Mouse (Mus musculus): Measurements from ENCODE around the gene Bend5. TPM values are rescaled to one million over a fixed set of nuclear protein-coding genes. Genes with fewer than 3 reads are reported as not detected.
A peak's percentile ranks its signal among the peaks of the same experiment; 100 is the strongest.

Bend5 gene
- total RNA-seq (2021), result 10 to 100 TPM; 17.3 to 18.7 TPM
- long read RNA-seq, experiment 1, transcript Bend5-203 (6 exons, 1,448 nt), result major isoform, 5 of 12 reads
- long read RNA-seq, experiment 1, partial matches to known transcripts, result 1 of 12 reads
- long read RNA-seq, experiment 1, other reads (novel, unspliced or antisense), result 2 of 12 reads
- long read RNA-seq, experiment 2, transcript Bend5-201 (6 exons, 1,826 nt), result major isoform, 5 of 12 reads
- long read RNA-seq, experiment 2, partial matches to known transcripts, result 1 of 12 reads
- long read RNA-seq, experiment 2, other reads (novel, unspliced or antisense), result 2 of 12 reads

GRCm38 (mm10) chr4:111414818-111415488 lies at the start of gene Bend5:
Gene Bend5 (plus strand): TSS chr4:111415006.
- Histone ChIP-seq H3K27ac (peak within 1 kb of the TSS; percentile 91), H3K4me3 (peak within 1 kb of the TSS; percentile 91)
- TF ChIP-seq CTCF (IDR thresholded peaks at IDR 0.05), result no peak
- intact Hi-C loops (cut with DNase I), result loop anchor here (5.0 kb wide), 1 partner anchor 88 kb away; no protein-coding TSS in a partner anchor
- peak; percentile 72 to 73 for DNase-seq (ENCODE audit: extremely low spot score in 1 of 2, low spot score in 2 of 2)

- Histone ChIP-seq H3K4me3 (no peak overlapping the region), H3K27ac (no peak overlapping the region)
- intact Hi-C loops (cut with DNase I), result no loop called here
- TF ChIP-seq CTCF (IDR thresholded peaks at IDR 0.05), result no peak
- DNase-seq (ENCODE audit: extremely low spot score in 1 of 2, low spot score in 2 of 2), result no peak
Observed at GRCm38 (mm10) chr4:111367771-111368170, 47.0 kb upstream of the Bend5 start.

GRCm38 (mm10) chr4:111377159-111377558 lies 37.6 kb upstream of the Bend5 start:
- no peak for TF ChIP-seq CTCF (IDR thresholded peaks at IDR 0.05)

GRCm38 (mm10) chr4:111378071-111378470 lies 36.7 kb upstream of the Bend5 start:
- DNase-seq (ENCODE audit: extremely low spot score in 1 of 2, low spot score in 2 of 2), result no peak
- intact Hi-C loops (cut with DNase I), result no loop called here
- TF ChIP-seq CTCF (IDR thresholded peaks at IDR 0.05), result no peak
- Histone ChIP-seq H3K4me3 (no peak overlapping the region), H3K27ac (no peak overlapping the region)

More at GRCm38 (mm10) chr4:111377159-111377558, 37.6 kb upstream of the Bend5 start:
- no peak for DNase-seq (ENCODE audit: extremely low spot score in 1 of 2, low spot score in 2 of 2)
- intact Hi-C loops (cut with DNase I), result no loop called here
- Histone ChIP-seq H3K27ac (no peak overlapping the region), H3K4me3 (no peak overlapping the region)

- no peak for TF ChIP-seq CTCF (IDR thresholded peaks at IDR 0.05)
- Histone ChIP-seq H3K27ac (no peak overlapping the region), H3K4me3 (no peak overlapping the region)
- no peak for DNase-seq (ENCODE audit: extremely low spot score in 1 of 2, low spot score in 2 of 2)
- intact Hi-C loops (cut with DNase I), result no loop called here
Observed at GRCm38 (mm10) chr4:111383101-111383500, 31.7 kb upstream of the Bend5 start.

DNA sequence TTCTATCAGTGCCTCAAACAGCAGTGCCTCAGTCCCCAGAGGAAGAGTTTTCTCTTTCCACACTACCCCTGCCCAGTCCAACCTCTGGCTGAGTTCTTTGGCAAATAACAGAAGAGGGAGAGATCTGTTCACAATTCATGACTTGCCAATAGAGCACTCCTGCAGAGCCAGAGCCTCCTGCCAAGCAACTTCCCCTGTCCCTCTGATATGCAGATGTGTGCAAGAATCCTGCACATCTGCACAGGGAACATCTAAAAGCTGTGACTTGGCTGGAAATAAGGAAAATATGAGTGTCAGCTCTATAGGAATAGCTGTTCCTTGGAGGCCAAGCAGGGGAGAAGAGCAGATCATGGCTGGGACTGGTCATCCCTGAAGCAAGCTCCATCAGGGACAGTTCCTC lies 24.1 kb upstream of the Bend5 start:
- Histone ChIP-seq H3K4me3 (no peak overlapping the region), H3K27ac (no peak overlapping the region)
- no peak for TF ChIP-seq CTCF (IDR thresholded peaks at IDR 0.05)
- DNase-seq (ENCODE audit: extremely low spot score in 1 of 2, low spot score in 2 of 2), result no peak
- intact Hi-C loops (cut with DNase I), result no loop called here

GRCm38 (mm10) chr4:111399784-111400183 lies 15.0 kb upstream of the Bend5 start:
- no peak overlapping the region for H3K27ac ChIP-seq
- H3K4me3 ChIP-seq, result no peak overlapping the region
- intact Hi-C loops (cut with DNase I), result no loop called here
- TF ChIP-seq CTCF (IDR thresholded peaks at IDR 0.05), result no peak
- no peak for DNase-seq (ENCODE audit: extremely low spot score in 1 of 2, low spot score in 2 of 2)

DNA sequence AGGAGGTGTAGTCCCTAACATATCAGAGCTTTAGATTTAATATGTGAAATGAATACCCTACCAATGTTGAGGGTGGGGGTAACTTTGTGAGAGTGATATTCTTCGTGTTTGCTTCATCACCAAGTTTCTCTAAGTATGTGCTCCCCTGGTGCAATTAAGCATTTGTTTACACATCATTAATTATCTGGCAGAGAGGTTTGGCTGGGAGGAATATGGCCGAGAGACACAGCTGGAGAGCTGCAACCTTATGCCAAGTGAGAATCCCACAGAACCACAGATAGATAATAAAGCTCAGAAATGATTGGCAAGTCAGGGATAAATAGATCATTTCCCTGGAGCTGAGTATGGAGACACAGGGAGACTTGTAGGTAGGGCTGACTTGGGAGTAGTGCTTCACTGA lies 14.1 kb upstream of the Bend5 start:
- H3K4me3 ChIP-seq, result no peak overlapping the region
- no peak overlapping the region for H3K27ac ChIP-seq
- DNase-seq (ENCODE audit: extremely low spot score in 1 of 2, low spot score in 2 of 2), result no peak
- no peak for TF ChIP-seq CTCF (IDR thresholded peaks at IDR 0.05)
- intact Hi-C loops (cut with DNase I), result no loop called here

DNA sequence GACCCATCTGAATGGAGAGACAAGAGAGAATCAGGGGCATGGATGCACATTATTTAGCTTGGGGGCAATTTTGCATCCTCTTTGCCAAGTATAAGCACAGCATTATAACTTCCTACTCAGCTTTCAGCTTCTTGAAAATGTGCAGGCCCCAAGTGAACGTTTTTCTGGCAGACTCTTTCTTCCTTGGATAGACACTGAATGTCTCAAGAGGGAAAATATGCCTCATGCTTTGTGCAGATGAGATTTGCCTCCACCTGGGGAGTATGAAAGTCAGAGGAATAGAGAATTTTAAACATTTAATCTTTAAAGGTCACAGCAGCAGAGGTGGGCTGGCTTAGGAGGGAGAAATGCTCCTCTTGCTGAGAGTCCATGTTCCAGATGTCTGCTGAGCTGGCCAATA lies 11.6 kb upstream of the Bend5 start:
- Histone ChIP-seq H3K27ac (peak overlapping the region; percentile 64; the same call in 1 of the 2 replicates), H3K4me3 (no peak overlapping the region)
- TF ChIP-seq CTCF (IDR thresholded peaks at IDR 0.05), result no peak
- intact Hi-C loops (cut with DNase I), result no loop called here
- DNase-seq (ENCODE audit: extremely low spot score in 1 of 2, low spot score in 2 of 2), result no peak

GRCm38 (mm10) chr4:111410731-111411130 lies 4.1 kb upstream of the Bend5 start:
- H3K27ac ChIP-seq, result no peak overlapping the region
- no peak for DNase-seq (ENCODE audit: extremely low spot score in 1 of 2, low spot score in 2 of 2)
- H3K4me3 ChIP-seq, result no peak overlapping the region
- intact Hi-C loops (cut with DNase I), result no loop called here
- TF ChIP-seq CTCF (IDR thresholded peaks at IDR 0.05), result no peak

DNA sequence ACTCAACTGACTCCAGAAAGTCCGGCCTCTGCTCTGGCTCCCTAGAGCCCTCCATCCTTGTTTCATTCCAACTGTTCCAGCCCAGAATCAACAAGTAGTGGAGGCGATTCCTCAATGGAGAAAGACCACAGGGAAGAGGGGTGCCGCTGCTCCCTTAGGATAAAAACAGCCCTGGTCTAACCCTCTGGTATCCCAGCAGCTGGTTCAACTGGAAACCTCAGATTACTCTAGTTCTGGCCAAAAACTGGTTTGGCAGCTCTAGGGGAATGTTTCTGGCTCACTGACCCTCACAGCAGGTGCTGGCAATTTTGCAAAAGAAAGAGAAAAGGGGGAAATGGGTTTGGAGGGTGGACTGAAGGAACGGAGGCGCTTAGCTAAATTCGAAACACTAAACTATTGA lies 407 bp upstream of the Bend5 start:
- TF ChIP-seq CTCF (IDR thresholded peaks at IDR 0.05), result no peak
- intact Hi-C loops (cut with DNase I), result no loop called here
- peak overlapping the region; percentile 91 for H3K4me3 ChIP-seq
- no peak for DNase-seq (ENCODE audit: extremely low spot score in 1 of 2, low spot score in 2 of 2)
- peak overlapping the region; percentile 91 for H3K27ac ChIP-seq

DNA sequence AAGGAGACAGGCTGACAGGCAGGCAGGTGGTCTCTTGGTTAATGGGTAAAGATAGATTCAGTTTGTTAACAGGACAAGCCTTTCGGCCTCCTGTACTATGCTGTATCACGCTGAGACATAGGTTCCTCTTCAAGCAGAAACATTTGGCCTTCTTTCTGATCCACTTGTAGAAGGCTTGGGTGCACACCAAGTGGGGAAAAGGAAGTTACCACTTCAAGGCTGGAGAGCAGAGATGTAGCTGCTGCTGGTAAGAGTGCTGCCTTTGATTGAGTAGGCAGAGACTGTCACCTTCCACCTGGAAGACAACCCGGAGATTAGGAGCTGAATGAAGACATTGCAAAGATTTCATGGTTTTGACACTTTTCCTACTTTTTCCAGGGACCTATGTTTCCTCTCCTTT lies 1.3 kb downstream of the Bend5 start:
- Histone ChIP-seq H3K27ac (peak overlapping the region; percentile 91), H3K4me3 (peak overlapping the region; percentile 91)
- intact Hi-C loops (cut with DNase I), result loop anchor here (5.0 kb wide), 1 partner anchor 89 kb away; no protein-coding TSS in a partner anchor
- DNase-seq (ENCODE audit: extremely low spot score in 1 of 2, low spot score in 2 of 2), result no peak
- no peak for TF ChIP-seq CTCF (IDR thresholded peaks at IDR 0.05)
